Mouse (Mus musculus): Measurements from ENCODE around the gene Cntn5.

DNA sequence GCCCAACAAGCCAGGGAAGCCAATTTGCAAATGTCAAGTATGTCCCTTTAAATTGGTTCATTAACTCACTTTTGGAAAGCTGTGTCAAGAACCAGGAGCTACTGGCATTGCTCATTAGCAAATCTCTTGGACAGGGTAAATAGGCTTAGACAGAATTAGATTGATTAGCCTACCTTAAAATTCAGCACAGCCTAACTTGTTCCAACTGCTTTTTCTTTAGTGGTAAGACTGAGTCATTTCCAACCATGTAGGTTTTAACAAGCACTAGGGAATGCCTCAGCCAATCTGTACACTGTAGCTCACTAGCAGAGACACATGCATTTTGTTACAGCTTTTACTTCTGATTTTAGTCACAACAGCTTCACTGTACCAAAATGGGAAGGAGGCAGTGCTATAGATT, 222.9 kb downstream of the Cntn5 start:
- TF ChIP-seq CTCF (IDR thresholded peaks at IDR 0.05; ENCODE audit: extremely low read depth, insufficient read depth, insufficient read length, insufficient replicate concordance) (no peak), POLR2A (IDR thresholded peaks at IDR 0.05; ENCODE audit: low read depth, low read length) (no peak)

All from spleen, adult 2 months (tissue).